Mouse (Mus musculus) heart, embryonic 13.5 days (tissue): ENCODE results near the gene Vps33b. TPM values are rescaled to one million over a fixed set of nuclear protein-coding genes. Genes with fewer than 3 reads are reported as not detected.

Experiments used
- ATAC-seq: fragments of 200-750 bp; cut with Nextera tagmentation; 2 replicates; pipeline ENCODE4 v1.8.0; 2017; ENCODE audit warnings: moderate TSS enrichment; ENCODE audit not compliant: insufficient number of reproducible peaks, low FRiP score, low TSS enrichment; ENCODE audit errors: extremely low read depth
- H3K27ac ChIP-seq: fragments of 300-500 bp; sonication (generic); replicated peaks from 2 replicates; pipeline ENCODE4 v1.5.1; 2015; ENCODE audit warnings: moderate library complexity, mild to moderate bottlenecking, inconsistent platforms
- H3K27me3 ChIP-seq: fragments of 300-500 bp; sonication (generic); replicated peaks from 2 replicates; pipeline ENCODE4 v1.6.1; 2015; ENCODE audit warnings: mild to moderate bottlenecking, inconsistent platforms
- H3K36me3 ChIP-seq: fragments of 300-500 bp; sonication (generic); 2 replicates; pipeline ENCODE4 v1.6.1; 2015; ENCODE audit warnings: mild to moderate bottlenecking, inconsistent platforms
- H3K4me1 ChIP-seq: fragments of 300-500 bp; sonication (generic); 2 replicates; pipeline ENCODE4 v1.6.1; 2015; ENCODE audit warnings: inconsistent platforms
- H3K4me2 ChIP-seq: fragments of 300-500 bp; sonication (generic); 2 replicates; pipeline ENCODE4 v1.6.1; 2015; ENCODE audit warnings: inconsistent platforms, mild to moderate bottlenecking, moderate library complexity
- H3K4me3 ChIP-seq: fragments of 300-500 bp; sonication (generic); 2 replicates; pipeline ENCODE4 v1.5.1; 2015; ENCODE audit warnings: moderate library complexity, mild to moderate bottlenecking, inconsistent platforms
- H3K9ac ChIP-seq: fragments of 300-500 bp; sonication (generic); 2 replicates; pipeline ENCODE4 v1.6.1; 2015; ENCODE audit warnings: inconsistent platforms, mild to moderate bottlenecking, moderate library complexity
- H3K9me3 ChIP-seq: fragments of 300-500 bp; sonication (generic); 2 replicates; pipeline ENCODE4 v1.6.1; 2016; ENCODE audit warnings: inconsistent platforms
- WGBS: fragments of 180-500 bp; shearing (Covaris S2); methylation state at CpG from one replicate; pipeline ENCODE4 v1.1.7; 2015; ENCODE audit warnings: mixed read lengths; 5-methylcytosine and 5-hydroxymethylcytosine counted together
- polyA plus RNA-seq: library from polyadenylated mRNA; unstranded; fragments of >200 nt; fragmentation: Nextera tagmentation; extraction: Ambion mirVana; gene quantifications from 2 replicates; pipeline ENCODE4 v1.2.1, GENCODE M21; 2015

The Vps33b gene
- polyA plus RNA-seq, 1 experiment from 2014 or later = 9.6 TPM

GRCm38 (mm10) chr7:80296462-80296861 lies 27.0 kb downstream of the Vps33b start:
- peak overlapping the region; percentile 86; the same call in 1 of the 2 replicates for H3K4me3 ChIP-seq
- peak overlapping the region; percentile 78 for H3K4me2 ChIP-seq
- H3K9me3 ChIP-seq = no peaks in the 10 kb centered on the region
- peaks cover 46% of the 10 kb centered on the region for H3K36me3 ChIP-seq
- no peak for ATAC-seq
- H3K4me1 ChIP-seq = peaks cover 35% of the 10 kb centered on the region
- H3K27me3 ChIP-seq = no peaks in the 10 kb centered on the region
- H3K9ac ChIP-seq = peak overlapping the region; percentile 55; the same call in 1 of the 2 replicates
- WGBS = 91% methylated on average over 6 of the region's 6 CpGs
- no peak overlapping the region for H3K27ac ChIP-seq

GRCm38 (mm10) chr7:80297041-80297440 lies 27.6 kb downstream of the Vps33b start:
- no peaks in the 10 kb centered on the region for H3K9me3 ChIP-seq
- H3K4me3 ChIP-seq = 0 out of 2 replicates have a peak overlapping the region, but pooled peaks have one; percentile 5
- no peaks in the 10 kb centered on the region for H3K27me3 ChIP-seq
- H3K9ac ChIP-seq = peak overlapping the region; percentile 1; the same call in 1 of the 2 replicates
- H3K4me1 ChIP-seq = peaks cover 35% of the 10 kb centered on the region
- no peak for ATAC-seq
- H3K27ac ChIP-seq = no peak overlapping the region
- H3K4me2 ChIP-seq = peak overlapping the region; percentile 78; the same call in 1 of the 2 replicates
- H3K36me3 ChIP-seq = peaks cover 50% of the 10 kb centered on the region
- 64% methylated on average over 3 of the region's 3 CpGs for WGBS

- peaks cover 61% of the 10 kb centered on the region for H3K36me3 ChIP-seq
- H3K4me1 ChIP-seq = peaks cover 32% of the 10 kb centered on the region
- H3K27ac ChIP-seq = no peak overlapping the region
- H3K4me3 ChIP-seq = no peak overlapping the region
- no peak overlapping the region for H3K4me2 ChIP-seq
- H3K9ac ChIP-seq = no peak overlapping the region
- no peak for ATAC-seq
- 92% methylated on average over 4 of the region's 4 CpGs for WGBS
- no peaks in the 10 kb centered on the region for H3K9me3 ChIP-seq
- no peaks in the 10 kb centered on the region for H3K27me3 ChIP-seq
These were observed 29.3 kb downstream of the Vps33b start for GRCm38 (mm10) chr7:80298754-80299153.

GRCm38 (mm10) chr7:80299568-80299967 lies 30.1 kb downstream of the Vps33b start:
- Histone ChIP-seq H3K4me1 (peaks cover 30% of the 10 kb centered on the region), H3K4me3 (no peak overlapping the region), H3K27me3 (no peaks in the 10 kb centered on the region), H3K36me3 (peaks cover 70% of the 10 kb centered on the region), H3K9me3 (no peaks in the 10 kb centered on the region), H3K9ac (no peak overlapping the region), H3K27ac (no peak overlapping the region), H3K4me2 (no peak overlapping the region)
- ATAC-seq = no peak
- 88% methylated on average over 3 of the region's 3 CpGs for WGBS

GRCm38 (mm10) chr7:80301522-80301921 lies 32.1 kb downstream of the Vps33b start:
- ATAC-seq = no peak
- no peak overlapping the region for H3K9ac ChIP-seq
- H3K36me3 ChIP-seq = peaks cover 87% of the 10 kb centered on the region
- no peaks in the 10 kb centered on the region for H3K27me3 ChIP-seq
- H3K4me3 ChIP-seq = no peak overlapping the region
- peaks cover 16% of the 10 kb centered on the region for H3K4me1 ChIP-seq
- H3K27ac ChIP-seq = no peak overlapping the region
- WGBS = 86% methylated on average over 2 of the region's 2 CpGs
- H3K9me3 ChIP-seq = no peaks in the 10 kb centered on the region
- H3K4me2 ChIP-seq = no peak overlapping the region

GRCm38 (mm10) chr7:80307766-80308165 lies 38.3 kb downstream of the Vps33b start:
- Histone ChIP-seq H3K4me2 (no peak overlapping the region), H3K27me3 (no peaks in the 10 kb centered on the region), H3K27ac (no peak overlapping the region), H3K36me3 (peaks cover 99% of the 10 kb centered on the region), H3K9ac (no peak overlapping the region), H3K4me3 (no peak overlapping the region), H3K4me1 (no peaks in the 10 kb centered on the region), H3K9me3 (no peaks in the 10 kb centered on the region)
- WGBS = 85% methylated on average over 3 of the region's 3 CpGs
- ATAC-seq = no peak

- H3K4me1 ChIP-seq = no peaks in the 10 kb centered on the region
- ATAC-seq = no peak
- H3K4me3 ChIP-seq = no peak overlapping the region
- H3K4me2 ChIP-seq = no peak overlapping the region
- 76% methylated on average over 7 of the region's 7 CpGs for WGBS
- H3K36me3 ChIP-seq = peaks cover 99% of the 10 kb centered on the region
- no peak overlapping the region for H3K27ac ChIP-seq
- no peaks in the 10 kb centered on the region for H3K9me3 ChIP-seq
- H3K9ac ChIP-seq = no peak overlapping the region
- no peaks in the 10 kb centered on the region for H3K27me3 ChIP-seq
These were observed 41.3 kb downstream of the Vps33b start for GRCm38 (mm10) chr7:80310771-80311170.

GRCm38 (mm10) chr7:80315733-80316132 lies 46.3 kb downstream of the Vps33b start:
- H3K9me3 ChIP-seq = no peaks in the 10 kb centered on the region
- H3K4me1 ChIP-seq = peaks cover 18% of the 10 kb centered on the region
- peaks cover 96% of the 10 kb centered on the region for H3K36me3 ChIP-seq
- no peak overlapping the region for H3K27ac ChIP-seq
- ATAC-seq = no peak
- WGBS = 73% methylated on average over 2 of the region's 2 CpGs
- H3K9ac ChIP-seq = no peak overlapping the region
- H3K4me2 ChIP-seq = no peak overlapping the region
- H3K4me3 ChIP-seq = no peak overlapping the region
- no peaks in the 10 kb centered on the region for H3K27me3 ChIP-seq

GRCm38 (mm10) chr7:80317439-80318115 lies 48.1 kb downstream of the Vps33b start:
- Histone ChIP-seq H3K4me1 (peaks cover 24% of the 10 kb centered on the region), H3K4me2 (no peak overlapping the region), H3K9ac (no peak overlapping the region), H3K4me3 (no peak overlapping the region), H3K27me3 (no peaks in the 10 kb centered on the region), H3K9me3 (no peaks in the 10 kb centered on the region), H3K36me3 (peaks cover 82% of the 10 kb centered on the region), H3K27ac (no peak overlapping the region)
- 68% methylated on average over 1 of the region's 1 CpGs for WGBS
- no peak for ATAC-seq

- H3K4me3 ChIP-seq = no peak overlapping the region
- H3K27ac ChIP-seq = peak overlapping the region; percentile 60
- H3K36me3 ChIP-seq = peaks cover 71% of the 10 kb centered on the region
- peak overlapping the region; percentile 37 for H3K9ac ChIP-seq
- H3K4me1 ChIP-seq = peaks cover 34% of the 10 kb centered on the region
- no peaks in the 10 kb centered on the region for H3K9me3 ChIP-seq
- H3K27me3 ChIP-seq = no peaks in the 10 kb centered on the region
- 79% methylated on average over 4 of the region's 4 CpGs for WGBS
- no peak overlapping the region for H3K4me2 ChIP-seq
- no peak for ATAC-seq
These were observed 49.2 kb downstream of the Vps33b start for GRCm38 (mm10) chr7:80318670-80319069.

- no peak overlapping the region for H3K4me3 ChIP-seq
- no peak overlapping the region for H3K4me2 ChIP-seq
- peak overlapping the region; percentile 37 for H3K9ac ChIP-seq
- peaks cover 59% of the 10 kb centered on the region for H3K36me3 ChIP-seq
- H3K27me3 ChIP-seq = no peaks in the 10 kb centered on the region
- no peaks in the 10 kb centered on the region for H3K9me3 ChIP-seq
- H3K4me1 ChIP-seq = peaks cover 36% of the 10 kb centered on the region
- WGBS = 71% methylated on average over 19 of the region's 19 CpGs
- H3K27ac ChIP-seq = peak overlapping the region; percentile 60
- no peak for ATAC-seq
These were observed 50.5 kb downstream of the Vps33b start for GRCm38 (mm10) chr7:80319846-80320496.
